Mouse (Mus musculus) hindbrain, postnatal 0 days (tissue): Measurements from ENCODE around the gene Apobec3. TPM values are rescaled to one million over a fixed set of nuclear protein-coding genes. Genes with fewer than 3 reads are reported as not detected.

Experiments used
- ATAC-seq: fragments of 200-750 bp; cut with Nextera tagmentation; 2 replicates; pipeline ENCODE4 v1.8.0; 2017; ENCODE audit warnings: mild to moderate bottlenecking, moderate TSS enrichment, moderate library complexity
- DNase-seq: peaks from one replicate; pipeline ENCODE4 v3.0.0-alpha.2; 2015; ENCODE audit warnings: low spot score
- H3K27ac ChIP-seq: fragments of 300-500 bp; sonication (generic); 2 replicates; pipeline ENCODE4 v1.5.1; 2014; ENCODE audit warnings: mild to moderate bottlenecking
- H3K27me3 ChIP-seq: fragments of 300-500 bp; sonication (generic); 2 replicates; pipeline ENCODE4 v1.6.1; 2014; ENCODE audit warnings: low read length, mixed read lengths; ENCODE audit not compliant: insufficient read depth
- H3K36me3 ChIP-seq: fragments of 300-500 bp; sonication (generic); 2 replicates; pipeline ENCODE4 v1.6.1; 2014; ENCODE audit warnings: low read length, mixed read lengths; ENCODE audit not compliant: insufficient read depth
- H3K4me1 ChIP-seq: fragments of 300-500 bp; sonication (generic); 2 replicates; pipeline ENCODE4 v1.6.1; 2014; ENCODE audit warnings: antibody characterized with exemption, low read length, mixed read lengths; ENCODE audit not compliant: insufficient read depth
- H3K4me2 ChIP-seq: fragments of 300-500 bp; sonication (generic); 2 replicates; pipeline ENCODE4 v1.6.1; 2014; ENCODE audit warnings: low read depth, mild to moderate bottlenecking, low read length, moderate library complexity, mixed read lengths
- H3K4me3 ChIP-seq: fragments of 300-500 bp; sonication (generic); 2 replicates; pipeline ENCODE4 v1.5.1; 2014; ENCODE audit warnings: low read length
- H3K9ac ChIP-seq: fragments of 300-500 bp; sonication (generic); replicated peaks from 2 replicates; pipeline ENCODE4 v1.6.1; 2014; ENCODE audit warnings: mild to moderate bottlenecking, low read length, moderate library complexity, mixed read lengths
- H3K9me3 ChIP-seq: fragments of 300-500 bp; sonication (generic); 2 replicates; pipeline ENCODE4 v1.6.1; 2016; ENCODE audit warnings: low read length, mixed read lengths
- CTCF ChIP-seq: IDR thresholded peaks from 2 replicates; pipeline ENCODE4 v1.5.1; 2016; ENCODE audit warnings: antibody characterized with exemption, control low read depth, low read depth
- WGBS: fragments of 180-500 bp; shearing (Covaris S2); extraction: QIAGEN DNeasy Blood & Tissue Kit; methylation state at CpG from one replicate; pipeline ENCODE4 v1.1.7; 2014; 5-methylcytosine and 5-hydroxymethylcytosine counted together
- polyA plus RNA-seq: library from polyadenylated mRNA; unstranded; fragments of >200 nt; fragmentation: Nextera tagmentation; extraction: Ambion mirVana; gene quantifications from 2 replicates; pipeline ENCODE4 v1.2.1, GENCODE M21; 2015
- total RNA-seq: library from RNA; depleted of rRNA; stranded (reverse); fragments of >200 nt; gene quantifications from 2 replicates; pipeline ENCODE4 v1.2.3, GENCODE M21; 2014

The Apobec3 gene
- total and polyA plus RNA-seq, 2 experiments from 2014 or later: 3.5 to 3.9 TPM

- Histone ChIP-seq H3K4me1 (peaks cover 7% of the 10 kb centered on the region; the same call in 1 of the 2 replicates), H3K9me3 (no peaks in the 10 kb centered on the region), H3K4me3 (peak overlapping the region; percentile 54), H3K9ac (peak overlapping the region; percentile 54), H3K27ac (no peak overlapping the region), H3K36me3 (no peaks in the 10 kb centered on the region), H3K4me2 (peak overlapping the region; percentile 80), H3K27me3 (no peaks in the 10 kb centered on the region)
- peak; percentile 59 for ATAC-seq
- peak; percentile 92 for DNase-seq
- TF ChIP-seq CTCF: peak; percentile 44
- 1% methylated on average over 46 of the region's 62 CpGs for WGBS
Measured at GRCm38 (mm10) chr15:79932323-79932987, 41.0 kb downstream of the Apobec3 start.

- 8% methylated on average over 22 of the region's 22 CpGs for WGBS
- H3K27me3 ChIP-seq: no peaks in the 10 kb centered on the region
Measured at GRCm38 (mm10) chr15:79933052-79933669, 41.7 kb downstream of the Apobec3 start.

GRCm38 (mm10) chr15:79933670-79934514 lies 42.4 kb downstream of the Apobec3 start:
- peak; percentile 11 for DNase-seq
- ATAC-seq: no peak
- H3K9ac ChIP-seq: no peak overlapping the region

More at GRCm38 (mm10) chr15:79933052-79933669, 41.7 kb downstream of the Apobec3 start:
- ATAC-seq (no peak), DNase-seq (no peak)
- H3K4me1 ChIP-seq: peaks cover 4% of the 10 kb centered on the region; the same call in 1 of the 2 replicates
- peak overlapping the region; percentile 54 for H3K4me3 ChIP-seq
- no peaks in the 10 kb centered on the region for H3K36me3 ChIP-seq
- H3K27ac ChIP-seq: no peak overlapping the region
- no peaks in the 10 kb centered on the region for H3K9me3 ChIP-seq
- TF ChIP-seq CTCF: no peak
- peak overlapping the region; percentile 80 for H3K4me2 ChIP-seq
- H3K9ac ChIP-seq: no peak overlapping the region

GRCm38 (mm10) chr15:79934776-79935175 lies 43.3 kb downstream of the Apobec3 start:
- H3K4me2 ChIP-seq: no peak overlapping the region; the same call in 1 of the 2 replicates

More at GRCm38 (mm10) chr15:79933670-79934514, 42.4 kb downstream of the Apobec3 start:
- Histone ChIP-seq H3K9me3 (no peaks in the 10 kb centered on the region), H3K4me1 (0 out of 2 replicates have a peak, but pooled peaks cover 3% of the 10 kb centered on the region), H3K27me3 (no peaks in the 10 kb centered on the region), H3K27ac (no peak overlapping the region), H3K36me3 (no peaks in the 10 kb centered on the region), H3K4me3 (no peak overlapping the region), H3K4me2 (peak overlapping the region; percentile 37)
- 2% methylated on average over 22 of the region's 22 CpGs for WGBS
- no peak for TF ChIP-seq CTCF

GRCm38 (mm10) chr15:79935654-79936373 lies 44.4 kb downstream of the Apobec3 start:
- no peak overlapping the region for H3K27ac ChIP-seq
- no peak overlapping the region for H3K4me2 ChIP-seq
- 28% methylated on average over 9 of the region's 9 CpGs for WGBS
- ATAC-seq (no peak), DNase-seq (no peak)
- 0 out of 2 replicates have a peak, but pooled peaks cover 3% of the 10 kb centered on the region for H3K4me1 ChIP-seq
- H3K9me3 ChIP-seq: no peaks in the 10 kb centered on the region
- no peak for TF ChIP-seq CTCF
- no peak overlapping the region for H3K4me3 ChIP-seq
- H3K27me3 ChIP-seq: no peaks in the 10 kb centered on the region
- no peak overlapping the region for H3K9ac ChIP-seq
- H3K36me3 ChIP-seq: no peaks in the 10 kb centered on the region

More at GRCm38 (mm10) chr15:79934776-79935175, 43.3 kb downstream of the Apobec3 start:
- H3K4me1 ChIP-seq: 0 out of 2 replicates have a peak, but pooled peaks cover 3% of the 10 kb centered on the region
- no peak for DNase-seq
- no peak overlapping the region for H3K4me3 ChIP-seq
- H3K9ac ChIP-seq: no peak overlapping the region
- TF ChIP-seq CTCF: no peak
- no peaks in the 10 kb centered on the region for H3K36me3 ChIP-seq
- H3K27ac ChIP-seq: no peak overlapping the region
- H3K9me3 ChIP-seq: no peaks in the 10 kb centered on the region
- 8% methylated on average over 10 of the region's 10 CpGs for WGBS
- ATAC-seq: no peak
- no peaks in the 10 kb centered on the region for H3K27me3 ChIP-seq

GRCm38 (mm10) chr15:79936374-79936751 lies 44.9 kb downstream of the Apobec3 start:
- H3K9me3 ChIP-seq: no peaks in the 10 kb centered on the region
- H3K4me3 ChIP-seq: no peak overlapping the region
- no peak overlapping the region for H3K27ac ChIP-seq
- 0 out of 2 replicates have a peak, but pooled peaks cover 3% of the 10 kb centered on the region for H3K4me1 ChIP-seq
- H3K36me3 ChIP-seq: no peaks in the 10 kb centered on the region
- no peak for DNase-seq
- no peak for TF ChIP-seq CTCF
- ATAC-seq: no peak
- H3K9ac ChIP-seq: no peak overlapping the region
- no peak overlapping the region for H3K4me2 ChIP-seq
- 65% methylated on average over 7 of the region's 7 CpGs for WGBS
- no peaks in the 10 kb centered on the region for H3K27me3 ChIP-seq
